Mouse (Mus musculus): ENCODE data around the gene Zbtb17.

- TF ChIP-seq CTCF (IDR thresholded peaks at IDR 0.05; ENCODE audit: low read depth): no peak
- TF ChIP-seq EP300 (IDR thresholded peaks at IDR 0.05; ENCODE audit: low read depth): no peak
Measured at GRCm38 (mm10) chr4:141514179-141514641, 69.8 kb downstream of the Zbtb17 start.
